Mouse (Mus musculus) stomach, postnatal 0 days (tissue): Measurements from ENCODE around the gene Fibcd1. TPM values are rescaled to one million over a fixed set of nuclear protein-coding genes. Genes with fewer than 3 reads are reported as not detected.
A peak's percentile ranks its signal among the peaks of the same experiment; 100 is the strongest.

ENCODE experiments used
- ATAC-seq: fragments of 200-750 bp; cut with Nextera tagmentation; 2 replicates; pipeline ENCODE4 v1.8.0; 2017; ENCODE audit not compliant: low FRiP score, low TSS enrichment
- DNase-seq: peaks from one replicate; pipeline ENCODE4 v3.0.0-alpha.2; 2016; ENCODE audit warnings: low spot score
- H3K27ac ChIP-seq: fragments of 300-500 bp; sonication (generic); replicated peaks from 2 replicates; pipeline ENCODE4 v1.5.1; 2014; ENCODE audit warnings: mild to moderate bottlenecking, control low read depth
- H3K27me3 ChIP-seq: fragments of 300-500 bp; sonication (generic); 2 replicates; pipeline ENCODE4 v1.6.1; 2014; ENCODE audit warnings: low read length; ENCODE audit not compliant: control insufficient read depth, insufficient read depth
- H3K36me3 ChIP-seq: fragments of 300-500 bp; sonication (generic); 2 replicates; pipeline ENCODE4 v1.6.1; 2014; ENCODE audit warnings: low read length, mixed read lengths; ENCODE audit not compliant: control insufficient read depth, insufficient read depth
- H3K4me1 ChIP-seq: fragments of 300-500 bp; sonication (generic); replicated peaks from 2 replicates; pipeline ENCODE4 v1.6.1; 2014; ENCODE audit warnings: antibody characterized with exemption; ENCODE audit not compliant: control insufficient read depth, insufficient read depth
- H3K4me2 ChIP-seq: fragments of 300-500 bp; sonication (generic); replicated peaks from 2 replicates; pipeline ENCODE4 v1.6.1; 2014; ENCODE audit warnings: low read depth, mild to moderate bottlenecking, control low read depth, moderate library complexity
- H3K4me3 ChIP-seq: fragments of 300-500 bp; sonication (generic); 2 replicates; pipeline ENCODE4 v1.5.1; 2014; ENCODE audit warnings: low read depth, low read length, control low read depth
- H3K9ac ChIP-seq: fragments of 300-500 bp; sonication (generic); 2 replicates; pipeline ENCODE4 v1.6.1; 2014; ENCODE audit warnings: mild to moderate bottlenecking, low read length, control low read depth, mixed read lengths
- H3K9me3 ChIP-seq: fragments of 300-500 bp; sonication (generic); 2 replicates; pipeline ENCODE4 v1.6.1; 2016; ENCODE audit warnings: low read length; ENCODE audit not compliant: control insufficient read depth
- CTCF ChIP-seq: IDR thresholded peaks from 2 replicates; pipeline ENCODE4 v1.5.1; 2016; ENCODE audit warnings: antibody characterized with exemption, low read depth, mild to moderate bottlenecking, moderate library complexity
- EP300 ChIP-seq: optimal IDR thresholded peaks from 2 replicates; pipeline ENCODE3; 2016; ENCODE audit warnings: antibody characterized with exemption
- WGBS: fragments of 180-500 bp; shearing (Covaris S2); extraction: QIAGEN DNeasy Blood & Tissue Kit; methylation state at CpG from one replicate; pipeline ENCODE4 v1.1.7; 2014; 5-methylcytosine and 5-hydroxymethylcytosine counted together
- polyA plus RNA-seq: library from polyadenylated mRNA; unstranded; fragments of >200 nt; fragmentation: Nextera tagmentation; extraction: Ambion mirVana; gene quantifications from 2 replicates; pipeline ENCODE4 v1.2.1, GENCODE M21; 2015

Gene Fibcd1
- polyA plus RNA-seq, 1 experiment from 2014 or later, result 0.08 TPM

GRCm38 (mm10) chr2:31782958-31783602 lies 62.7 kb downstream of the Fibcd1 start:
- 75% methylated on average over 8 of the region's 8 CpGs for WGBS
- Histone ChIP-seq H3K27me3 (no peaks in the 10 kb centered on the region), H3K27ac (no peak overlapping the region), H3K4me3 (no peak overlapping the region), H3K9me3 (no peaks in the 10 kb centered on the region), H3K4me2 (no peak overlapping the region), H3K36me3 (peaks cover 34% of the 10 kb centered on the region), H3K4me1 (no peaks in the 10 kb centered on the region), H3K9ac (no peak overlapping the region)
- DNase-seq (no peak), ATAC-seq (no peak)
- TF ChIP-seq EP300 (no peak), CTCF (peak; percentile 57)

- H3K4me2 ChIP-seq, result no peak overlapping the region
- H3K27ac ChIP-seq, result no peak overlapping the region
- H3K9me3 ChIP-seq, result no peaks in the 10 kb centered on the region
- H3K4me1 ChIP-seq, result no peaks in the 10 kb centered on the region
- H3K27me3 ChIP-seq, result no peaks in the 10 kb centered on the region
- WGBS, result 75% methylated on average over 2 of the region's 2 CpGs
- TF ChIP-seq EP300 (no peak), CTCF (no peak)
- ATAC-seq, result no peak
- no peak overlapping the region for H3K9ac ChIP-seq
- no peak overlapping the region for H3K4me3 ChIP-seq
- peaks cover 30% of the 10 kb centered on the region for H3K36me3 ChIP-seq
- no peak for DNase-seq
Measured at GRCm38 (mm10) chr2:31779258-31779657, 66.5 kb downstream of the Fibcd1 start.

GRCm38 (mm10) chr2:31776479-31776878 lies 69.3 kb downstream of the Fibcd1 start:
- no peak overlapping the region for H3K27ac ChIP-seq
- 91% methylated on average over 3 of the region's 3 CpGs for WGBS
- no peaks in the 10 kb centered on the region; the same call in 1 of the 2 replicates for H3K4me1 ChIP-seq
- ATAC-seq (no peak), DNase-seq (no peak)
- H3K36me3 ChIP-seq, result peaks cover 27% of the 10 kb centered on the region
- H3K27me3 ChIP-seq, result no peaks in the 10 kb centered on the region
- no peak overlapping the region for H3K9ac ChIP-seq
- H3K4me2 ChIP-seq, result no peak overlapping the region
- H3K9me3 ChIP-seq, result no peaks in the 10 kb centered on the region
- no peak for TF ChIP-seq CTCF
- TF ChIP-seq EP300, result no peak
- no peak overlapping the region for H3K4me3 ChIP-seq

DNA sequence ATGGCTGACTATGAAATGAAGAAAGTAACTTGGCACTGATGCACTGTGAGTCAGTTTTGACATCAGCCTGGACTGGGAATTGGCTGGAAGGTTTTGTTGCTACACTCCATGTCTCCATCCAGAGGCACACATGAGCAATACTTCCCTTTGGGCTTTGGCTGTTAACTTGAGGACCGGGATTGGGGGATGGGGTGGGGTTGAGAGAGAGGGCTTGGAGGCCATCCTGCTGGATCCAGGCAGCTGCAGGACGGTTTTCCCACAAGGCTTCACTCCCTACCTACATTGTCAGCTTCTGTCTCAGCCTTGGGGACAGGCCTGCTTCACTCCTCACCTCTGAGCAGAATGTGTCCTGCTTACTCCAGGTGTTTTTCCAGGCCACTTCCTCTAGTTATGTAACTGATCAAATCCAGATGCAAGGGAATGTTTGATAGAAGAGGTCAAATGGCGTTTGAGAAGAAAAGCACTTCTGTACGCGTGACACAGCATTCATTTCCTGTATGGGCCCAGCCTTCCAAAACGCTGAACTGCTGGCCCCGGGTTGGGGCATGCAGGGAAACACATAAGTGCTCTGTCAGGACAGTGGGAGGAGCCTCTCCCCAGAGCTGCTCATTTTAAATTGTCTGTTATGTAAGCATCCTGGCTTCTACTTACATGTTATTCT lies 74.9 kb downstream of the Fibcd1 start:
- H3K4me1 ChIP-seq, result peaks cover 9% of the 10 kb centered on the region
- 0 out of 2 replicates have a peak overlapping the region, but pooled peaks have one; percentile 13 for H3K9ac ChIP-seq
- 5% methylated on average over 7 of the region's 7 CpGs for WGBS
- TF ChIP-seq CTCF (peak; percentile 64), EP300 (no peak)
- peak; percentile 86 for ATAC-seq
- H3K4me3 ChIP-seq, result no peak overlapping the region
- H3K9me3 ChIP-seq, result no peaks in the 10 kb centered on the region
- DNase-seq, result peak; percentile 50
- H3K36me3 ChIP-seq, result no peaks in the 10 kb centered on the region
- H3K4me2 ChIP-seq, result peak overlapping the region; percentile 34
- peak overlapping the region; percentile 92 for H3K27ac ChIP-seq
- no peaks in the 10 kb centered on the region for H3K27me3 ChIP-seq

DNA sequence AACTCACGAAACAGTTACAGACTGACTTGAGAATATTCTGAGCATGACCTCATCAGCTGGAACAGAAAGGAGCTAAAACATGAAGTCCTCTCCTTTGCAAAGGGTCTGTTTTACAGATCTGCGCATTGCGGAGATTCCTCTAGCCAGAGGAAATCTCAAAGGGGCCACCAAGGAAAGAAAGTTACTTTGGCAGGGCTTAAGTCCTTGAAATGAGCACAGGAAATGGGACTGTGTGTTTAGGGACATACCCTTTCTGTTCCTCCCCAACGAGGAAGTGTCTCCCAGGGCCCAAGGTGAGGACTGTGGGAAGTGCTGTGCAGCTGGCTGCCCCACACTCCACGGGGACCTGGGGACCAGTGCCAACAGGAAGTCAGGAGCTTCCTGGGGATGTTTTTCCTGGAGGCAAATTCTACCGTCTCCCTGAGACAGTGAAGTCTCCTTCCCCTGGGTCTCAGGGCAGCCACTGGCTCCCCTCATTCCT lies 76.1 kb downstream of the Fibcd1 start:
- no peaks in the 10 kb centered on the region for H3K36me3 ChIP-seq
- peaks cover 9% of the 10 kb centered on the region for H3K4me1 ChIP-seq
- peak overlapping the region; percentile 38 for H3K4me2 ChIP-seq
- no peak overlapping the region for H3K4me3 ChIP-seq
- H3K9me3 ChIP-seq, result no peaks in the 10 kb centered on the region
- WGBS, result 6% methylated on average over 6 of the region's 6 CpGs
- peak overlapping the region; percentile 43; the same call in 1 of the 2 replicates for H3K9ac ChIP-seq
- DNase-seq (peak; percentile 41), ATAC-seq (peak; percentile 40; the same call in 1 of the 2 replicates)
- TF ChIP-seq CTCF (no peak), EP300 (no peak)
- no peaks in the 10 kb centered on the region for H3K27me3 ChIP-seq
- H3K27ac ChIP-seq, result peak overlapping the region; percentile 92

GRCm38 (mm10) chr2:31769115-31769514 lies 76.7 kb downstream of the Fibcd1 start:
- ATAC-seq (no peak), DNase-seq (no peak)
- Histone ChIP-seq H3K9me3 (no peaks in the 10 kb centered on the region), H3K4me1 (peaks cover 9% of the 10 kb centered on the region), H3K9ac (no peak overlapping the region), H3K36me3 (no peaks in the 10 kb centered on the region), H3K27me3 (no peaks in the 10 kb centered on the region), H3K4me2 (peak overlapping the region; percentile 38), H3K4me3 (no peak overlapping the region), H3K27ac (peak overlapping the region; percentile 92)
- no peak for TF ChIP-seq CTCF
- no peak for TF ChIP-seq EP300
- 26% methylated on average over 4 of the region's 4 CpGs for WGBS
